Mouse (Mus musculus) kidney, embryonic 16.5 days (tissue): Measurements from ENCODE around the gene Ap3m1. TPM values are rescaled to one million over a fixed set of nuclear protein-coding genes. Genes with fewer than 3 reads are reported as not detected.
"Not testable (repeated sequence)": the region's sequence is repeated elsewhere in the genome, so short reads cannot be mapped to it uniquely, and the experiment has no call there.

Source experiments
- ATAC-seq: fragments of 200-750 bp; cut with Nextera tagmentation; 2 replicates; pipeline ENCODE4 v1.8.0; 2017; ENCODE audit warnings: moderate TSS enrichment; ENCODE audit not compliant: low FRiP score, low TSS enrichment
- H3K27ac ChIP-seq: fragments of 300-500 bp; sonication (generic); 2 replicates; pipeline ENCODE4 v1.5.1; 2014; ENCODE audit warnings: low read length
- H3K27me3 ChIP-seq: fragments of 300-500 bp; sonication (generic); 2 replicates; pipeline ENCODE4 v1.6.1; 2014; ENCODE audit warnings: low read length, control low read depth, mixed read lengths; ENCODE audit not compliant: insufficient read depth
- H3K36me3 ChIP-seq: fragments of 300-500 bp; sonication (generic); 2 replicates; pipeline ENCODE4 v1.6.1; 2014; ENCODE audit warnings: low read length, control low read depth, mixed read lengths; ENCODE audit not compliant: insufficient read depth
- H3K4me1 ChIP-seq: fragments of 300-500 bp; sonication (generic); 2 replicates; pipeline ENCODE4 v1.6.1; 2014; ENCODE audit warnings: low read length, control low read depth, mixed read lengths; ENCODE audit not compliant: insufficient read depth
- H3K4me2 ChIP-seq: fragments of 300-500 bp; sonication (generic); replicated peaks from 2 replicates; pipeline ENCODE4 v1.6.1; 2014; ENCODE audit warnings: low read depth, low read length
- H3K4me3 ChIP-seq: fragments of 300-500 bp; sonication (generic); 2 replicates; pipeline ENCODE4 v1.5.1; 2014; ENCODE audit warnings: mild to moderate bottlenecking, low read length
- H3K9ac ChIP-seq: fragments of 300-500 bp; sonication (generic); replicated peaks from 2 replicates; pipeline ENCODE4 v1.6.1; 2014; ENCODE audit warnings: low read length
- H3K9me3 ChIP-seq: fragments of 300-500 bp; sonication (generic); 2 replicates; pipeline ENCODE4 v1.6.1; 2016; ENCODE audit warnings: low read length, control low read depth
- whole genome bisulfite sequencing: fragments of 180-500 bp; shearing (Covaris S2); extraction: QIAGEN DNeasy Blood & Tissue Kit; methylation state at CpG from one replicate; pipeline ENCODE4 v1.1.7; 2014; 5-methylcytosine and 5-hydroxymethylcytosine counted together
- polyA plus RNA-seq: library from polyadenylated mRNA; unstranded; fragments of >200 nt; fragmentation: Nextera tagmentation; extraction: Ambion mirVana; gene quantifications from 2 replicates; pipeline ENCODE4 v1.2.1, GENCODE M21; 2015

The Ap3m1 gene
- polyA plus RNA-seq, result 79.1 and 82.5 TPM in 2 replicates

GRCm38 (mm10) chr14:21052112-21052780, at the start of gene Ap3m1, which contains the start of gene Adk:
Gene Ap3m1, minus strand, starts transcription at chr14:21052508.
Gene Adk, plus strand, starts transcription at chr14:21052574.
- Histone ChIP-seq H3K4me1 (peaks cover 10% of the 10 kb centered on the region), H3K9ac (peak within 1 kb of the TSS; percentile 70), H3K4me3 (peak within 1 kb of the TSS; percentile 62), H3K9me3 (peaks cover 3% of the 10 kb centered on the region; the same call in 1 of the 2 replicates), H3K27me3 (no peaks in the 10 kb centered on the region), H3K36me3 (no peaks in the 10 kb centered on the region), H3K27ac (peak within 1 kb of the TSS; percentile 97), H3K4me2 (peak within 1 kb of the TSS; percentile 86)
- WGBS, result under 1% methylated on average over 48 of the region's 48 CpGs
- ATAC-seq, result peak; percentile 99

- Histone ChIP-seq H3K4me1 (peaks cover 18% of the 10 kb centered on the region), H3K9me3 (no peaks in the 10 kb centered on the region), H3K27ac (0 out of 2 replicates have a peak overlapping the region, but pooled peaks have one; percentile 26), H3K4me3 (no peak overlapping the region), H3K4me2 (no peak overlapping the region), H3K9ac (no peak overlapping the region), H3K36me3 (no peaks in the 10 kb centered on the region), H3K27me3 (no peaks in the 10 kb centered on the region)
- no peak for ATAC-seq
- WGBS, result 55% methylated on average over 7 of the region's 7 CpGs
These were observed 49.3 kb upstream of the Ap3m1 start for GRCm38 (mm10) chr14:21101562-21101961.

- Histone ChIP-seq H3K4me1 (peaks cover 22% of the 10 kb centered on the region), H3K27me3 (no peaks in the 10 kb centered on the region), H3K27ac (no peak overlapping the region), H3K9ac (no peak overlapping the region), H3K4me2 (no peak overlapping the region), H3K36me3 (no peaks in the 10 kb centered on the region), H3K9me3 (no peaks in the 10 kb centered on the region), H3K4me3 (no peak overlapping the region)
- ATAC-seq, result no peak
- WGBS, result 67% methylated on average over 2 of the region's 2 CpGs
These were observed 48.6 kb upstream of the Ap3m1 start for GRCm38 (mm10) chr14:21100876-21101275.

- Histone ChIP-seq H3K9me3 (no peaks in the 10 kb centered on the region), H3K4me1 (peaks cover 22% of the 10 kb centered on the region), H3K4me3 (no peak overlapping the region), H3K27ac (no peak overlapping the region), H3K36me3 (no peaks in the 10 kb centered on the region), H3K27me3 (no peaks in the 10 kb centered on the region), H3K9ac (no peak overlapping the region), H3K4me2 (no peak overlapping the region)
- 32% methylated on average over 7 of the region's 7 CpGs for WGBS
- ATAC-seq, result no peak
These were observed 47.1 kb upstream of the Ap3m1 start for GRCm38 (mm10) chr14:21099371-21099770.

GRCm38 (mm10) chr14:21096689-21097088, 44.4 kb upstream of the Ap3m1 start:
- ATAC-seq, result no peak

GRCm38 (mm10) chr14:21096279-21096678, 44.0 kb upstream of the Ap3m1 start:
- ATAC-seq, result no peak
- Histone ChIP-seq H3K4me1 (peaks cover 19% of the 10 kb centered on the region), H3K9ac (no peak overlapping the region), H3K27ac (no peak overlapping the region), H3K4me2 (no peak overlapping the region), H3K36me3 (peaks cover 8% of the 10 kb centered on the region), H3K4me3 (no peak overlapping the region), H3K27me3 (no peaks in the 10 kb centered on the region), H3K9me3 (no peaks in the 10 kb centered on the region)

More at GRCm38 (mm10) chr14:21096689-21097088, 44.4 kb upstream of the Ap3m1 start:
- Histone ChIP-seq H3K36me3 (peaks cover 8% of the 10 kb centered on the region), H3K9ac (no peak overlapping the region), H3K9me3 (no peaks in the 10 kb centered on the region), H3K4me2 (no peak overlapping the region), H3K27me3 (no peaks in the 10 kb centered on the region), H3K27ac (no peak overlapping the region), H3K4me3 (no peak overlapping the region), H3K4me1 (peaks cover 22% of the 10 kb centered on the region)
- 72% methylated on average over 4 of the region's 4 CpGs for WGBS

GRCm38 (mm10) chr14:21094161-21094560, 41.9 kb upstream of the Ap3m1 start:
- H3K9me3 ChIP-seq, H3K4me2 ChIP-seq, H3K9ac ChIP-seq, H3K27ac ChIP-seq, ATAC-seq, H3K4me3 ChIP-seq, H3K27me3 ChIP-seq, H3K36me3 ChIP-seq: not testable (repeated sequence)
- H3K4me1 ChIP-seq, result peaks cover 12% of the 10 kb centered on the region

GRCm38 (mm10) chr14:21090930-21091486, 38.7 kb upstream of the Ap3m1 start:
- Histone ChIP-seq H3K9me3 (no peaks in the 10 kb centered on the region), H3K9ac (no peak overlapping the region), H3K27me3 (no peaks in the 10 kb centered on the region), H3K36me3 (peaks cover 8% of the 10 kb centered on the region), H3K4me3 (no peak overlapping the region), H3K4me2 (no peak overlapping the region), H3K4me1 (peaks cover 16% of the 10 kb centered on the region), H3K27ac (no peak overlapping the region)
- 90% methylated on average over 3 of the region's 3 CpGs for whole genome bisulfite sequencing
- no peak for ATAC-seq

GRCm38 (mm10) chr14:21090400-21090799, 38.1 kb upstream of the Ap3m1 start:
- Histone ChIP-seq H3K9ac (no peak overlapping the region), H3K27ac (no peak overlapping the region), H3K4me3 (no peak overlapping the region), H3K27me3 (no peaks in the 10 kb centered on the region), H3K36me3 (peaks cover 8% of the 10 kb centered on the region), H3K4me1 (peaks cover 18% of the 10 kb centered on the region), H3K9me3 (no peaks in the 10 kb centered on the region), H3K4me2 (no peak overlapping the region)
- 66% methylated on average over 3 of the region's 3 CpGs for WGBS
- no peak for ATAC-seq

- Histone ChIP-seq H3K27ac (no peak overlapping the region), H3K36me3 (peaks cover 8% of the 10 kb centered on the region), H3K9me3 (no peaks in the 10 kb centered on the region), H3K9ac (no peak overlapping the region), H3K4me3 (no peak overlapping the region), H3K27me3 (no peaks in the 10 kb centered on the region), H3K4me1 (peaks cover 18% of the 10 kb centered on the region), H3K4me2 (no peak overlapping the region)
- ATAC-seq, result no peak
- WGBS, result 62% methylated on average over 3 of the region's 3 CpGs
These were observed 36.4 kb upstream of the Ap3m1 start for GRCm38 (mm10) chr14:21088731-21089130.
